Mouse (Mus musculus) heart, postnatal 25 days (tissue): ENCODE data around the gene Dgkd. TPM values are rescaled to one million over a fixed set of nuclear protein-coding genes. Genes with fewer than 3 reads are reported as not detected.

Source experiments
- DNase-seq: peaks from one replicate; pipeline ENCODE4 v3.0.0; 2022; ENCODE audit warnings: low spot score
- intact Hi-C: fragments of 180-260 bp; cut with DNase I; formaldehyde crosslinking; loops from one replicate; pipeline ENCODE4 v1.15.1; 2025
- total RNA-seq, 2 experiments: library from RNA; stranded (reverse); gene quantifications; 2 replicates each; pipeline ENCODE4 v1.2.3; 2021

Gene Dgkd
- total RNA-seq, 2 experiments from 2014 or later, result 56.5 to 56.7 TPM

GRCm38 (mm10) chr1:87992716-87993115 lies 139.6 kb downstream of the Dgkd start:
- intact Hi-C loops, result no loop called here
- no peak for DNase-seq

Other genes with a start within 250 kb of the Dgkd start
- gene Inpp5d, start 233.0 kb upstream of the Dgkd start, total RNA-seq, result 10 to 100 TPM; 10.4 to 12.5 TPM
- 10 to 100 TPM; 29.3 to 30.5 TPM for gene Atg16l1, start 97.4 kb upstream of the Dgkd start, total RNA-seq
- gene Sag, start 49.6 kb upstream of the Dgkd start, total RNA-seq, result under 1 TPM; 0.20 to 0.39 TPM
- gene Usp40, start 155.3 kb downstream of the Dgkd start, total RNA-seq, result 10 to 100 TPM; 16.1 to 19.4 TPM
- not detected for gene Ugt1a10, start 202.1 kb downstream of the Dgkd start, total RNA-seq
- not detected for gene Ugt1a9, start 217.5 kb downstream of the Dgkd start, total RNA-seq
- gene Ugt1a8, start 234.5 kb downstream of the Dgkd start, total RNA-seq, result not detected
- gene Ugt1a7c, start 241.8 kb downstream of the Dgkd start, total RNA-seq, result 1 to 10 TPM in 1 of 2 experiments, under 1 TPM in 1; 0.96 to 1.3 TPM
- gene Ugt1a6b, start 250.0 kb downstream of the Dgkd start, total RNA-seq, result under 1 TPM; 0.57 to 0.67 TPM